Mouse (Mus musculus): ENCODE data around the gene Uchl1. TPM values are rescaled to one million over a fixed set of nuclear protein-coding genes. Genes with fewer than 3 reads are reported as not detected.

Gene Uchl1
- polyA plus RNA-seq, 1 experiment: 5.1 TPM

DNA sequence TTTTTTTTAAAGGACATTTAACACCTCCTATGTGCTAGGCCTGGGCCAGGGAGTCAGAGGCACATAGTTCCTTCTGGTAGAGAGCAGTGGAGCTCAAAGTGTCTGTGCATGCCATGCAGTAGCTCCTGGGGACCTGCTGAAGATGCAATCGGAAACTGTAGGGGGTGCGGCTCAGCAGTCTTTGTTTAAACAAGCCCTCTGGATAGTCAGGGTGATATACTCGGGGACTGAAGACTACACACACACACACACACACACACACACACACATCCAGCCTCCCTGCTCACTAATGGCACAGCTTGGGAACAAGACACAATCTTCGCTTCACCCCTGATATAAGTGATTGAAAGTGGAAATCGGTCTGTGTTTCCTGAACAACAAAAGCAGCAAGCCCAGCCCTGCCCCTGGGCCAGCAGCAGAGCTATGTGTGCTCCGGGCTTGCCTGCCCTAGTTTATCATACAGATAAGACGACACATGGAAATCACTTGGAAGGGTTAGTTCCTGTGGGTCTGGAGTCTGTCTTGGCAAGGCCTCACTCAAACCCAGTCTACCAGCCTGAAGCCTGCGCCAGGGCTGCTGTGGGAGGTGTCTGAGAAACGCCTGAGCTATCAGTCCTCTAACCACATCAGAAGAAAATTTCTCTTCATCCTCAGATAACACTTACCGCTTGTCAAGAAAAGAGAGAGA is 27.6 kb downstream of the Uchl1 start:
- WGBS: 56% methylated on average over 10 of the region's 10 CpGs
- no peaks in the 10 kb centered on the region for H3K27me3 ChIP-seq (ENCODE audit: control insufficient read depth, insufficient read depth, low read length)
- no peaks in the 10 kb centered on the region for H3K4me1 ChIP-seq (replicated peaks; ENCODE audit: control insufficient read depth, insufficient read depth, low read length)
- TF ChIP-seq CTCF (IDR thresholded peaks at IDR 0.05; ENCODE audit: borderline replicate concordance, control insufficient read depth, extremely low read depth, insufficient read depth, low read length, poor library complexity): no peak
- TF ChIP-seq POLR2A (IDR thresholded peaks at IDR 0.05; ENCODE audit: control insufficient read depth, extremely low read depth, insufficient read depth, low read length, poor library complexity): no peak
- no peak overlapping the region for H3K4me3 ChIP-seq (ENCODE audit: control insufficient read depth, insufficient read depth, low read length)
- no peaks in the 10 kb centered on the region for H3K36me3 ChIP-seq (ENCODE audit: control insufficient read depth, insufficient read depth, low read length)
- H3K27ac ChIP-seq (ENCODE audit: control insufficient read depth, insufficient read depth, low read length): no peak overlapping the region
- DNase-seq: no peak

DNA sequence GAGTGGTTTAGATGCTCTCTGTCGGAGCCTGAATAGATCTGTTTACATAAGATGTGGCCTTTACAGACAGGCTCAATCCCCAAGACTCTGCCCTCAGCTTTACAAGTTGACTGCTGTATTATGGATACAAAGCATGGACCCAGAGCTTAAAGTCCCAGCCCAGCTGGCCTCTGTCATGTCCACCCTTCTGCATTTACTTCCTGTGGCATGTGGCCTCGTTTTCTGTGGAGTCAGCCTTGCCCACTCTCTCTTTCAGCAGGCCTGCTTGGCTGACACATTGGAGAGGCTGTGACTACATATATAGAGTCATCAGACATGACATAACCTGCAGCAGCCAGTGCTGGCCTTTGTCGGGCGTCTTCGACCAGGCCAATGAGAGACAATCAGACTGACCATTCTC is 32.0 kb downstream of the Uchl1 start:
- H3K4me1 ChIP-seq (replicated peaks; ENCODE audit: control insufficient read depth, insufficient read depth, low read length): no peaks in the 10 kb centered on the region
- WGBS: 87% methylated on average over 5 of the region's 5 CpGs
- H3K27me3 ChIP-seq (ENCODE audit: control insufficient read depth, insufficient read depth, low read length): no peaks in the 10 kb centered on the region
- no peak overlapping the region for H3K27ac ChIP-seq (ENCODE audit: control insufficient read depth, insufficient read depth, low read length)
- DNase-seq: no peak
- H3K4me3 ChIP-seq (ENCODE audit: control insufficient read depth, insufficient read depth, low read length): no peak overlapping the region
- H3K36me3 ChIP-seq (ENCODE audit: control insufficient read depth, insufficient read depth, low read length): no peaks in the 10 kb centered on the region
- TF ChIP-seq POLR2A (IDR thresholded peaks at IDR 0.05; ENCODE audit: control insufficient read depth, extremely low read depth, insufficient read depth, low read length, poor library complexity): no peak
- TF ChIP-seq CTCF (IDR thresholded peaks at IDR 0.05; ENCODE audit: borderline replicate concordance, control insufficient read depth, extremely low read depth, insufficient read depth, low read length, poor library complexity): no peak

DNA sequence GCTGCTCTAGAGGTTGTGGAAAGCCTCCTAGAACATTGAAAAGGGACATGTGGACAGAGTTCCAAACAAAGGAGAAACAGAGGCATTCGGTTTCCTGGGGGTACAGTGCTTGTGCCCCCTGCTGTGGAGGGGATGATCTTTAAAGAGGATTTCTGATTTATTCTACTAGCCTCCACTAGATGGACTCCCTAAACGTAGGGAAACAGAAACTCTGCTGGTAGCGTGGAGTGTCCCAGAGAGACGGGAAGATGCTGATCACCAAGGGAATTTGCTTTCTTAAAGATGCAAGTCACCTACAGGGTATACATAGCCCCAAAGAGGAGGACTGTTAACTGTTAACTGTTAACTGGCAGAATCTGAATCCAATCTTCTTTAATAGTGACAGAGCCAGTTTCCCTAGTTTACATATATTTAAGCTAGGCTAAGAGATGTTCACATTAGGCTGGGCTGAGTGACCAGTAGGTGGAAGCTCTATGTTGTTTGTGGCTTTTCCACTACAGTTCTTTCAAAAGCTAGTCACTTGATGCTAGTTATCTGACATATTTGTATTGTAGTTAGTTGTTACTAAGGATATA is 34.6 kb downstream of the Uchl1 start:
- no peaks in the 10 kb centered on the region for H3K36me3 ChIP-seq (ENCODE audit: control insufficient read depth, insufficient read depth, low read length)
- no peaks in the 10 kb centered on the region for H3K4me1 ChIP-seq (replicated peaks; ENCODE audit: control insufficient read depth, insufficient read depth, low read length)
- 24% methylated on average over 4 of the region's 4 CpGs for WGBS
- TF ChIP-seq POLR2A (IDR thresholded peaks at IDR 0.05; ENCODE audit: control insufficient read depth, extremely low read depth, insufficient read depth, low read length, poor library complexity) (no peak), CTCF (IDR thresholded peaks at IDR 0.05; ENCODE audit: borderline replicate concordance, control insufficient read depth, extremely low read depth, insufficient read depth, low read length, poor library complexity) (no peak)
- no peak for DNase-seq
- no peaks in the 10 kb centered on the region for H3K27me3 ChIP-seq (ENCODE audit: control insufficient read depth, insufficient read depth, low read length)
- H3K4me3 ChIP-seq (ENCODE audit: control insufficient read depth, insufficient read depth, low read length): no peak overlapping the region
- no peak overlapping the region for H3K27ac ChIP-seq (ENCODE audit: control insufficient read depth, insufficient read depth, low read length)

DNA sequence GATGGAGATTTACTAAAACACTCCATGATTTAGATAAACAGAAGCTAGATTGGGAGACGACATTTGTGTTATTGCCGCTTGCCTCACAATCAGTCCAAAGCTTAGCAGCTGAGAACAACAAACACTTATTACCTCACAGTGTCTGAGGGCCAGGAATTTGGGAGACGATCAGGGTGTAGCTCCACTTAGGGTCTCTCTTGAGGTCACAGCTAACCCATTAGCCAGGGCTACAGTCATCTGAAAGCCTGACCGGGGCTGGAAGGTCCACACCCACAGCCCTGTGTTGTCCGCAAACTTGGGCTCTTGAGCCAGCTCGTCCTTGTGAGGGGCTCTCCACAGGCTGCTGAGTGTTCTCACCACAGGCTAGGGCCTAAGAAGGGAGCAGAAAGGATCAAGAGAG is 36.9 kb downstream of the Uchl1 start:
- Histone ChIP-seq H3K27ac (ENCODE audit: control insufficient read depth, insufficient read depth, low read length) (no peak overlapping the region), H3K4me3 (ENCODE audit: control insufficient read depth, insufficient read depth, low read length) (no peak overlapping the region), H3K36me3 (ENCODE audit: control insufficient read depth, insufficient read depth, low read length) (no peaks in the 10 kb centered on the region), H3K4me1 (replicated peaks; ENCODE audit: control insufficient read depth, insufficient read depth, low read length) (no peaks in the 10 kb centered on the region), H3K27me3 (ENCODE audit: control insufficient read depth, insufficient read depth, low read length) (no peaks in the 10 kb centered on the region)
- WGBS: 97% methylated on average over 6 of the region's 6 CpGs
- no peak for DNase-seq
- TF ChIP-seq POLR2A (IDR thresholded peaks at IDR 0.05; ENCODE audit: control insufficient read depth, extremely low read depth, insufficient read depth, low read length, poor library complexity): no peak
- no peak for TF ChIP-seq CTCF (IDR thresholded peaks at IDR 0.05; ENCODE audit: borderline replicate concordance, control insufficient read depth, extremely low read depth, insufficient read depth, low read length, poor library complexity)

DNA sequence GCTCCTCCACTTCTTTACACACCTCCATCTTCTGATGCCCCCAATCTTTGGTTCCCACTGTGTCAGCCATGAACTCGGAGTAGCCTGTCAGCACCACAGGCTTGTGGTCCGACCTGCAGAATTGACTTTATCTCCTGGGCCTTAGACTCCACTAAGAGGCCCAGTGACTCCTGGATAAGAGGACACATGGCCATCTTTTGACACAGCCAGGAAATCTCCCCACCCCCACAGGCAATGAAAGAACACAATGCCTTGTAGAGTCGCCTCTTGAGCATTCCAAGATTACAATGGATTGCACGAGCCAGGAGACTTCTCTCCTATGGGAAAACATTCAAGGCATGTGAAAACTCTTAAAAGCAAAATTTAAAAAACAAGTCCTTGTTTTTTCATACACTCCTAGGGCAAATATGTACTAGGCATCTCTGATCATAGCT is 39.6 kb downstream of the Uchl1 start:
- Histone ChIP-seq H3K36me3 (ENCODE audit: control insufficient read depth, insufficient read depth, low read length) (no peaks in the 10 kb centered on the region), H3K27ac (ENCODE audit: control insufficient read depth, insufficient read depth, low read length) (no peak overlapping the region), H3K4me3 (ENCODE audit: control insufficient read depth, insufficient read depth, low read length) (no peak overlapping the region), H3K27me3 (ENCODE audit: control insufficient read depth, insufficient read depth, low read length) (no peaks in the 10 kb centered on the region), H3K4me1 (replicated peaks; ENCODE audit: control insufficient read depth, insufficient read depth, low read length) (no peaks in the 10 kb centered on the region)
- no peak for DNase-seq
- no peak for TF ChIP-seq POLR2A (IDR thresholded peaks at IDR 0.05; ENCODE audit: control insufficient read depth, extremely low read depth, insufficient read depth, low read length, poor library complexity)
- no peak for TF ChIP-seq CTCF (IDR thresholded peaks at IDR 0.05; ENCODE audit: borderline replicate concordance, control insufficient read depth, extremely low read depth, insufficient read depth, low read length, poor library complexity)
- 87% methylated on average over 4 of the region's 4 CpGs for WGBS

DNA sequence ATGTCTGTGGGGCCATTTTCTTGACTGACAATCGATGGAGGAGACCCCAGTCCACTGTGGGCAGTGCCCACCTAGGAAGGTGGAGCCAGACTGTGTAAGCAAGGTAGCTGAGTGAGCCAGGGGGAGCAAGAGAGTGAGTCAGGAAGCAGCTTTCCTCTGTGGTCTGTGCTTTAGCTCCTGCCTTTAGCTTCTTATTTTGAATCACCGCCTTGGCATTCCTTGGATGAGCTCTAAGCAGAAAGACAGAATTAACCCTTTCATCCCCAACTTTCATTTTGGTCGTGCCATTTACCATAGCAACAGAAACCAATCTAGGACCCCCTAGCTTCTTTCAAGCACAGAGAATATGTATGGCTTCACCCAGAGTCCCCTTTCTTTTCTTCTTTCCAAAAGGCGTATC is 42.0 kb downstream of the Uchl1 start:
- WGBS: 59% methylated on average over 4 of the region's 4 CpGs
- Histone ChIP-seq H3K27me3 (ENCODE audit: control insufficient read depth, insufficient read depth, low read length) (no peaks in the 10 kb centered on the region), H3K4me1 (replicated peaks; ENCODE audit: control insufficient read depth, insufficient read depth, low read length) (no peaks in the 10 kb centered on the region), H3K27ac (ENCODE audit: control insufficient read depth, insufficient read depth, low read length) (no peak overlapping the region), H3K36me3 (ENCODE audit: control insufficient read depth, insufficient read depth, low read length) (no peaks in the 10 kb centered on the region), H3K4me3 (ENCODE audit: control insufficient read depth, insufficient read depth, low read length) (no peak overlapping the region)
- TF ChIP-seq POLR2A (IDR thresholded peaks at IDR 0.05; ENCODE audit: control insufficient read depth, extremely low read depth, insufficient read depth, low read length, poor library complexity) (no peak), CTCF (IDR thresholded peaks at IDR 0.05; ENCODE audit: borderline replicate concordance, control insufficient read depth, extremely low read depth, insufficient read depth, low read length, poor library complexity) (no peak)
- no peak for DNase-seq

Measured in thymus, adult 2 months (tissue).